Mouse (Mus musculus): Measurements from ENCODE around the gene Zfp677.
"Not testable (repeated sequence)": the region's sequence is repeated elsewhere in the genome, so short reads cannot be mapped to it uniquely, and the experiment has no call there.

- TF ChIP-seq CTCF (IDR thresholded peaks at IDR 0.05; ENCODE audit: control insufficient read depth, insufficient read depth, insufficient read length); MAX (IDR thresholded peaks at IDR 0.05); MYOD1 (IDR thresholded peaks at IDR 0.05; ENCODE audit: control insufficient read depth, insufficient read length, low read depth); USF1 (IDR thresholded peaks at IDR 0.05; ENCODE audit: low read depth): not testable (repeated sequence)
These were observed 55.4 kb downstream of the Zfp677 start for GRCm38 (mm10) chr17:21438806-21439400.

Data from C2C12 (cell line).